8 mouse cellular contexts compared by ENCODE assay signal in genomic region chr2:166632571-166633361, GRCm38 (mm10).
DNase-seq lines count a peak whose midpoint lies in the region.

No protein-coding gene starts in this region.

- DNase-seq in gastrocnemius, adult 18-20 months (ENCODE audit: low spot score): peak; percentile 68
- DNase-seq in gastrocnemius, postnatal 10 days: no peak
- DNase-seq in right cerebral cortex, adult 18-20 months: peak; percentile 67
- DNase-seq in right cerebral cortex, postnatal 14 days: no peak
- DNase-seq in cerebellum, adult 9-11 months: peak; percentile 93
- DNase-seq in retina, postnatal 7 days (ENCODE audit: low read depth, low spot score): peak; percentile 30
- DNase-seq in lung, postnatal 10 days: no peak
- DNase-seq in heart, adult 11 months: no peak

Comparison
In these comparisons a context has a peak if more than half of its experiments do, and no peak if none do; other contexts are left out.
1. DNase-seq: peak in gastrocnemius, adult 18-20 months (single experiment), right cerebral cortex, adult 18-20 months (single experiment), cerebellum, adult 9-11 months (single experiment) and retina, postnatal 7 days (single experiment); none in gastrocnemius, postnatal 10 days (single experiment), right cerebral cortex, postnatal 14 days (single experiment), lung, postnatal 10 days (single experiment) and heart, adult 11 months (single experiment).